Mouse (Mus musculus): ENCODE measurements around the gene Kcna5. TPM values are rescaled to one million over a fixed set of nuclear protein-coding genes. Genes with fewer than 3 reads are reported as not detected.

Kcna5 gene
- polyA plus RNA-seq, 1 experiment from 2014 or later = 8.8 TPM

DNA sequence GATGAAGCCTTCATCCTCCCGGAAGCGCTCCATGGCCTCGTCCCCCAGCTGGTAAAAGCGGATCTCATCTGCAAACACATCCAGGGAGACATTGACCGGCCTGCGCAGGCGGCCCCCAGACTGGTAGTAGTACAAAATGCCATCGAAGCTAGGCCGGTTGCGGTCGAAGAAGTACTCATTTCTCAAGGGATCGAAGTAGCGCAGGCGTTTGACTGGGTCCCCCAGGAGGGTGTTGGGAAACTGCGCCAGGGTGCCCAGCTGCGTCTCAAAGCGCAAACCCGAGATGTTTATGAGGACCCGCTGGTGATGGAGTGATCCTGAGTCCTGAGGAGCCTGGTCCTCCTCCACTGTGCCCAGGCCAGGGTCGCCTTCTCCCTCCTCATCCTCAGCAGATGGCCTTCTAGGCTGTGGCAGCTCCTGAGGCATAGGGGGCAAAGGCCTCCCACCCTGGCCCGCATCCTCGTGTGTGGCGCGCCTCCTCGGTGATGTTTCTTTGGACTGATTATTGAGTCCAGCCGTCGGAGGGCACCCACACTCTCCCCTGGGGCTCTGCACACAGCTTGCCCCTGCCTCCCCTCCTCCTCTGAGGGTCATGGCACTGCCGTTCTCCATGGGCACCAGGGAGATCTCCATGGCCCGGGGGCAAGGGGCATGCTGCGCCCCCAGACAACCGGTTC, 543 bp downstream of the Kcna5 start:
- Histone ChIP-seq H3K4me3 (replicated peaks) (peak overlapping the region; percentile 30), H3K4me2 (peak overlapping the region; percentile 57), H3K27ac (peak overlapping the region; percentile 82), H3K27me3 (replicated peaks) (0 out of 2 replicates have a peak, but pooled peaks cover 12% of the 10 kb centered on the region), H3K4me1 (peaks cover 18% of the 10 kb centered on the region), H3K9me3 (no peaks in the 10 kb centered on the region), H3K36me3 (no peaks in the 10 kb centered on the region), H3K9ac (0 out of 2 replicates have a peak overlapping the region, but pooled peaks have one; percentile 9)
- WGBS = 21% methylated on average over 31 of the region's 31 CpGs
- ATAC-seq (ENCODE audit: insufficient read depth, low FRiP score, low read depth) = peak; percentile 11; the same call in 1 of the 2 replicates

DNA sequence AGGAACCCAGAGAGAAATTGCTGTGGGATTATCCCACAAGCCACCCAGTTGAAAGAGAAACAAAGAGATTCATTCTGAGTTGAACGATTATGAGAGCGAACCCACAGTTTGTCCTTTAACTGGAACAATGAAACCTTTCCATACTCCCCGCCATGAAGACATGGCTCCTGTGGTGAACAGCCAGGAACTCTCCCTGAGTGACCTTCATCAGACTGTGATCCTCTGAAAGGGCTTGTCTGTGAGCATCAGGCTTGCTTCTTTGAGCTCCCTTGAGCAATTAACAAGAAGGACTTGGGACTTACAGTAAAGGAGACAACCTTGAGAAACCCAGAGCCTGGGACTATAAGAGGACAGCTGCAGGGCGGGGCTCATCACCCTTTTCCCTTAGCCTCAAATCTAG, 3.9 kb downstream of the Kcna5 start:
- WGBS = 83% methylated on average over 4 of the region's 4 CpGs
- no peak for ATAC-seq (ENCODE audit: insufficient read depth, low FRiP score, low read depth)
- Histone ChIP-seq H3K9ac (no peak overlapping the region), H3K27ac (no peak overlapping the region), H3K9me3 (no peaks in the 10 kb centered on the region), H3K4me2 (no peak overlapping the region), H3K36me3 (no peaks in the 10 kb centered on the region), H3K4me1 (peaks cover 14% of the 10 kb centered on the region), H3K27me3 (replicated peaks) (0 out of 2 replicates have a peak, but pooled peaks cover 12% of the 10 kb centered on the region), H3K4me3 (replicated peaks) (no peak overlapping the region)

DNA sequence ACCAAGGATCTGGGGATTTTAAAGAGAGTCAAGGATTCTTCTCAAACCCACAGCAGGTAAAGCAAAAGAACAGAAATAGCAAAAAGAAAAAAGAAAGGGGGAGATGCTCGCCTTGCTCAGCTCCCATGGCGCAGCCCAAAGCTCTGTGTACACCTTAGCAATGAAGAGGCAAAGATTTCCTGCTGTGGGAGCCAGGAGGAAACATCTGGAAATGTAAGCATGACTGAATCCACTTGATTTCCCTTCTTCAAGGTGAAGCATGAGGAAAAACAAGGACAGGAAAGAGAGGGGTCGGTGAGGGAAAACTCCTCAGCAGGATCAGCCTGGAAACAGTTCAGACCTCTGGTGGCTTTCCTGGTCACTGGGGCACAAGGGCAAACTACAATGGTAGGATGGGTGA, 5.2 kb downstream of the Kcna5 start:
- Histone ChIP-seq H3K27ac (no peak overlapping the region), H3K4me3 (replicated peaks) (no peak overlapping the region), H3K9me3 (no peaks in the 10 kb centered on the region), H3K9ac (no peak overlapping the region), H3K27me3 (replicated peaks) (0 out of 2 replicates have a peak, but pooled peaks cover 12% of the 10 kb centered on the region), H3K4me1 (peaks cover 8% of the 10 kb centered on the region; the same call in 1 of the 2 replicates), H3K36me3 (no peaks in the 10 kb centered on the region), H3K4me2 (no peak overlapping the region)
- ATAC-seq (ENCODE audit: insufficient read depth, low FRiP score, low read depth) = no peak
- WGBS = 75% methylated on average over 3 of the region's 3 CpGs

DNA sequence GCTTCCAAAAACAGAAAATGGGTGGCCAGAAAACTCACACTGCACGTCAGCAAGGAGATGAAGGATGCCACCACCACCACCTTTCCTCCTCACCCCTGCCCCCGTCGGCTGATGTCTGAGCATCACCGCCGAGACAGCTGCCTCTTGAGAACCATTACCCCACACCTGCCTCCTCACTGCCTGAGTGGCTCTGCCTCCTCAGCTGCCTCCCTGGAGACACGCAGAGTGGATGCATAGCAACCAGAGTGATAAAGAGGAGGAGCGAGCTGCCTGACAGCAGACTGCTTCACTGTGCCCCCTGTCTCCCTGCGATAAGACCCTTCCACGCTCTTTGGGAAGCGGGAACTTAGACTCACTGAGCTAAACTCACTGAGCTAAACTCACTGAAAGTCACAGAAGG, 20.5 kb downstream of the Kcna5 start:
- H3K4me2 ChIP-seq = no peak overlapping the region
- no peak overlapping the region for H3K9ac ChIP-seq
- no peaks in the 10 kb centered on the region for H3K4me1 ChIP-seq
- no peaks in the 10 kb centered on the region for H3K27me3 ChIP-seq (replicated peaks)
- WGBS = 21% methylated on average over 10 of the region's 10 CpGs
- no peak overlapping the region for H3K4me3 ChIP-seq (replicated peaks)
- H3K36me3 ChIP-seq = no peaks in the 10 kb centered on the region
- H3K27ac ChIP-seq = no peak overlapping the region
- H3K9me3 ChIP-seq = no peaks in the 10 kb centered on the region
- ATAC-seq (ENCODE audit: insufficient read depth, low FRiP score, low read depth) = no peak

- H3K9me3 ChIP-seq = no peaks in the 10 kb centered on the region
- WGBS = 77% methylated on average over 3 of the region's 3 CpGs
Measured at GRCm38 (mm10) chr6:126513714-126514248, 21.4 kb downstream of the Kcna5 start.

GRCm38 (mm10) chr6:126513154-126513553, 22.1 kb downstream of the Kcna5 start:
- ATAC-seq (ENCODE audit: insufficient read depth, low FRiP score, low read depth) = no peak
- H3K36me3 ChIP-seq = no peaks in the 10 kb centered on the region
- no peaks in the 10 kb centered on the region for H3K4me1 ChIP-seq
- H3K27me3 ChIP-seq (replicated peaks) = no peaks in the 10 kb centered on the region
- 80% methylated on average over 3 of the region's 3 CpGs for WGBS
- H3K4me2 ChIP-seq = no peak overlapping the region
- H3K9ac ChIP-seq = no peak overlapping the region
- H3K9me3 ChIP-seq = no peaks in the 10 kb centered on the region
- H3K27ac ChIP-seq = no peak overlapping the region
- H3K4me3 ChIP-seq (replicated peaks) = no peak overlapping the region

More at GRCm38 (mm10) chr6:126513714-126514248, 21.4 kb downstream of the Kcna5 start:
- no peak for ATAC-seq (ENCODE audit: insufficient read depth, low FRiP score, low read depth)
- Histone ChIP-seq H3K4me3 (replicated peaks) (no peak overlapping the region), H3K27me3 (replicated peaks) (no peaks in the 10 kb centered on the region), H3K4me2 (no peak overlapping the region), H3K27ac (no peak overlapping the region), H3K9ac (no peak overlapping the region), H3K4me1 (no peaks in the 10 kb centered on the region), H3K36me3 (no peaks in the 10 kb centered on the region)

DNA sequence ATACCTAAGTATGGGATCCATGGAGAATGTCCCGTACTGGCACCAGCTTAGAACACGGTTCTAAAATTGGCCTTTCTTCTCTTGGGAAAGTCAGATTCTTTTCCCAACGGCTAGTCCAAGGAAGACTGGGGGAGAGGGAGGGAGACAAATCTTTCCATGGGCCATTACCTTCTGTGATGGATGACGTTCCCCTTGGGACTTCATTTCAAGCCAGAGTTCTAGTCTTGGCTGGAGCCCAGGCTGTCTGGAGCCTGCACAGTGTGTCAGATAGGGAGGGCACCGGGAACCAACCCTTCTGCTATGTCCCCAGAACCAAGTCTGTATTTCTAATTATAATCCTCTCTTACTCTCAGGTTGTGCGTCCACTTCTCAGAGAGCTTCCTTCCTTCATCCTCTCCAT, 26.5 kb downstream of the Kcna5 start:
- ATAC-seq (ENCODE audit: insufficient read depth, low FRiP score, low read depth) = no peak
- Histone ChIP-seq H3K4me1 (no peaks in the 10 kb centered on the region), H3K9ac (no peak overlapping the region), H3K27me3 (replicated peaks) (no peaks in the 10 kb centered on the region), H3K4me3 (replicated peaks) (no peak overlapping the region), H3K4me2 (no peak overlapping the region), H3K36me3 (no peaks in the 10 kb centered on the region), H3K9me3 (no peaks in the 10 kb centered on the region), H3K27ac (no peak overlapping the region)
- 67% methylated on average over 6 of the region's 6 CpGs for WGBS

DNA sequence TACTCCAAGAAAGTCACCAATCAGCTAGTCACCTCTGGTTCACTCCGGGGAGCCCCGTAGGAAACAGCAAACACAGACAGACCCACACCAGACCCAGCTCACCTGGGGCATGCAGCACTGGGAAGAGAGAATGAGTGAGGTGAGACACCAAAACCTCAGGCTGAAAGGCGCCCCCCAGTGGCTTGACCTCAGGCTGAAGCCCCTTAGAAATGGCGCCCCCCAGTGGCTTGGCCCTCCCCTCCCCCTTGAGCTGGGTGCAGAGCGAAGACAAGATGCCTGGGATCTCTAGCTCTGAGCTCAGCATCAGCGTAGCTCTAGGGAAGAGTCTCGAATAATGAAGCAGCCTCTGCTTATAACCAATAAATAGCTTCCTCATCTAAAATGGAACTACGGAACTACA, 31.3 kb downstream of the Kcna5 start:
- ATAC-seq (ENCODE audit: insufficient read depth, low FRiP score, low read depth) = no peak
- WGBS = 82% methylated on average over 8 of the region's 8 CpGs
- H3K27ac ChIP-seq = no peak overlapping the region
- H3K36me3 ChIP-seq = no peaks in the 10 kb centered on the region
- H3K4me1 ChIP-seq = no peaks in the 10 kb centered on the region
- H3K9ac ChIP-seq = no peak overlapping the region
- no peak overlapping the region for H3K4me2 ChIP-seq
- H3K27me3 ChIP-seq (replicated peaks) = no peaks in the 10 kb centered on the region
- no peaks in the 10 kb centered on the region for H3K9me3 ChIP-seq
- H3K4me3 ChIP-seq (replicated peaks) = no peak overlapping the region

DNA sequence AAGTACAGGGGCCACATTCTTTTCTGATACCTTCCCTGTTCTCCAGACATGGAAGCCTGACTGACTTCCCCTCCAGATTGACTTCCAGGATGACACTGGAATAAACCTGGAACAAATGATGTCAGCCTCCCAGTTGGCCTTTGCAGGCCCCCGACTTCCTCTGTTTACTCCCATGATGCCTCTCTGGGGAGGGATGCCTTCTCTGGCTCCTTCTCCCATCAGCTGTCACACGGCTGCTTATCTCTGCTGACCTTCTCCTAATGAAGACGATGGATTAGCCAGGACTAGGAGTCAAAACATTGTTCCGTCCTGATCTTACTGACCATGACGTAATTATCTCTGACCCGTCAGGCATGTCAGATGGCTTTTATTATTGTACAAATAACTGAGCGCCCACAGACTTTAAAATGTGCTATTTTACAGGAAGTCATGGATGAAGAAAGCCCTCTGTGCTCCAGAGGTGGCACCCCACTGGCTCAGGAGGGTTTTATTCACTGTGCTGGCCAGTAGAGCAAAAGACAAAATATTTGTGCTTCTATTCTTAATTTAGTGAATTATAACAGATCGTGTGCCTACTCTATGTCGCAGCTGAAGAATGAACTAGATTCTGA, 32.4 kb downstream of the Kcna5 start:
- H3K36me3 ChIP-seq = no peaks in the 10 kb centered on the region
- H3K9ac ChIP-seq = no peak overlapping the region; the same call in 1 of the 2 replicates
- H3K4me3 ChIP-seq (replicated peaks) = no peak overlapping the region
- H3K27ac ChIP-seq = no peak overlapping the region
- no peaks in the 10 kb centered on the region for H3K27me3 ChIP-seq (replicated peaks)
- ATAC-seq (ENCODE audit: insufficient read depth, low FRiP score, low read depth) = no peak
- 46% methylated on average over 9 of the region's 9 CpGs for WGBS
- no peaks in the 10 kb centered on the region for H3K9me3 ChIP-seq
- no peaks in the 10 kb centered on the region for H3K4me1 ChIP-seq
- no peak overlapping the region for H3K4me2 ChIP-seq

DNA sequence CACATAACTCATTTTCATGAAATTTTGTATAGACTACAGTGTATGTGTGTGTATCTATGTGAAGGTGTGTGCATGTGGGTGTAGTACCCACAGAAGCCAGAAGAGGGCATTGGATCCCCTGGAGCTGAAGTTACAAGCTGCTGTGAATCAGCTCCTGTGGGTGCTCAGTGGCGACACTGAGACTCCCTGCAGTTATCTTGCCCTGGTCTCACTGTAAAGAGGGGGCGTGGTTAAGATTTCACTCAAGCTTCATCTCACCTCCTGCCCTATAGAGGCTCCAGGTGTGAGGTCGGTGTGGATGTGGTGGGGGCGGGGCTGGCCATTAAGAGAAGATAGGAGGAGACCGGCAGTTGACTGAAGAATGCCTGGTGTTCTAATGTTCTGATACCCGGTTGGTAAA, 34.2 kb downstream of the Kcna5 start:
- Histone ChIP-seq H3K4me3 (replicated peaks) (no peak overlapping the region), H3K4me2 (no peak overlapping the region), H3K4me1 (peaks cover 5% of the 10 kb centered on the region; the same call in 1 of the 2 replicates), H3K9me3 (no peaks in the 10 kb centered on the region), H3K36me3 (no peaks in the 10 kb centered on the region), H3K9ac (no peak overlapping the region), H3K27me3 (replicated peaks) (no peaks in the 10 kb centered on the region), H3K27ac (no peak overlapping the region)
- no peak for ATAC-seq (ENCODE audit: insufficient read depth, low FRiP score, low read depth)
- WGBS = 86% methylated on average over 6 of the region's 6 CpGs

- Histone ChIP-seq H3K9ac (no peak overlapping the region), H3K4me3 (replicated peaks) (no peak overlapping the region), H3K36me3 (no peaks in the 10 kb centered on the region), H3K27ac (no peak overlapping the region), H3K4me2 (no peak overlapping the region), H3K9me3 (no peaks in the 10 kb centered on the region), H3K4me1 (peaks cover 5% of the 10 kb centered on the region; the same call in 1 of the 2 replicates), H3K27me3 (replicated peaks) (no peaks in the 10 kb centered on the region)
- no peak; the same call in 1 of the 2 replicates for ATAC-seq (ENCODE audit: insufficient read depth, low FRiP score, low read depth)
- WGBS = 17% methylated on average over 8 of the region's 8 CpGs
Measured at GRCm38 (mm10) chr6:126500088-126500487, 35.1 kb downstream of the Kcna5 start.

DNA sequence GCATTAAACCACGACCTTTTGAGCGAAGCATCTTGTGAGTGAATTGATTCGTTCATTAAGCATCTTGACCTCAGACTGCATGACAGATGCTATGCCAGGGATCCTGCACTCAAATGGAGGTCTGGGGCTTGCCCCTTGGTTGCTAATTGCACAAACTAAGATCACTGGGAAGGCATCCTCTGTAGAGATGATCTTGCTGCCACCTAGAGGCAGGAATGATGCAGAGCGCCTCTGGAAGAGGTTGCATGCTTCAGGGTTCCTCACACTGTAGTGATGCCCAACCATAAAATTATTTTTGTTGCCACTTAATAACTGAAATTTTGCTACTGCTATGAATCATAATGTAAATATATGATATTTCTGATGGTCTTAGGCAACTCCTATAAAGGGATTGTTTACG, 37.3 kb downstream of the Kcna5 start:
- no peak overlapping the region for H3K9ac ChIP-seq
- ATAC-seq (ENCODE audit: insufficient read depth, low FRiP score, low read depth) = no peak
- 54% methylated on average over 5 of the region's 5 CpGs for WGBS
- no peaks in the 10 kb centered on the region for H3K36me3 ChIP-seq
- no peak overlapping the region for H3K27ac ChIP-seq
- H3K9me3 ChIP-seq = no peaks in the 10 kb centered on the region
- H3K4me2 ChIP-seq = no peak overlapping the region
- H3K27me3 ChIP-seq (replicated peaks) = no peaks in the 10 kb centered on the region
- H3K4me1 ChIP-seq = peaks cover 5% of the 10 kb centered on the region; the same call in 1 of the 2 replicates
- H3K4me3 ChIP-seq (replicated peaks) = no peak overlapping the region
